Mouse (Mus musculus): Measurements from ENCODE around the gene Dusp8. TPM values are rescaled to one million over a fixed set of nuclear protein-coding genes. Genes with fewer than 3 reads are reported as not detected.

Gene Dusp8
- polyA plus RNA-seq, 1 experiment from 2014 or later, result 45.8 TPM

- WGBS, result under 1% methylated on average over 84 of the region's 89 CpGs
- peak overlapping the region; percentile 88 for H3K4me2 ChIP-seq
- peak; percentile 39 for ATAC-seq (ENCODE audit: low FRiP score)
- peak overlapping the region; percentile 90 for H3K4me3 ChIP-seq (replicated peaks)
- peak overlapping the region; percentile 94 for H3K9ac ChIP-seq
- H3K27me3 ChIP-seq, result peaks cover 26% of the 10 kb centered on the region
- peak overlapping the region; percentile 86 for H3K27ac ChIP-seq
- H3K4me1 ChIP-seq, result peaks cover 61% of the 10 kb centered on the region
- no peaks in the 10 kb centered on the region for H3K9me3 ChIP-seq
- H3K36me3 ChIP-seq (replicated peaks), result no peaks in the 10 kb centered on the region
These were observed 1.1 kb downstream of the Dusp8 start for GRCm38 (mm10) chr7:142094301-142095143.

DNA sequence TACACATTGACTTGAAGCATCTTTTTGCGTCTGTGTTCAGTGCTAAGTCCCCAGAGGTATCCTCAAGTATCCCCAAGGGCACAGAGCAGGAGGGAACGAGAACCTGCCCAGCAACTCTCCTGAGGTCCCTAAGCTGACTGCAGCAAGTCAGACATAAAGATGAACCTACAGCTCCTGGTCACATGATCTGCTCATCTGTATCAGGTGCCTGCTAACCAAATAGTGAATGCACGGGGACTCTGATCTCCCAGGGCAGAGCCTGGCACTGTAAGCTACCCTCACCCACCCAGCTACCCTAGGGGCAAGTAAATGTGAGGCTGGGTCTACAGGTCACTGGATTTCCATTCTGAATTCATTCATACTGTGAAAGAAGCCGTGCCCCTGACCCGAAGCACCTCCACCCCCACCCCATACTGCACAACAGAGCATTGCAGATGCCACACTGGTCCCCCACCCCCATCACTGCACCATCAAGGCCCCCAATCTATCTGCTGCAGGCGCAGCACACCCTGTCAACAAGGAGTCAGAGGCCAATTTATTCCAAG lies 1.9 kb downstream of the Dusp8 start:
- Histone ChIP-seq H3K4me1 (peaks cover 68% of the 10 kb centered on the region), H3K4me2 (peak overlapping the region; percentile 88), H3K9ac (peak overlapping the region; percentile 94), H3K27ac (peak overlapping the region; percentile 86), H3K27me3 (peaks cover 26% of the 10 kb centered on the region), H3K9me3 (no peaks in the 10 kb centered on the region), H3K4me3 (replicated peaks) (peak overlapping the region; percentile 90), H3K36me3 (replicated peaks) (no peaks in the 10 kb centered on the region)
- 22% methylated on average over 6 of the region's 6 CpGs for WGBS
- no peak for ATAC-seq (ENCODE audit: low FRiP score)

GRCm38 (mm10) chr7:142092991-142093390 lies 2.7 kb downstream of the Dusp8 start:
- 75% methylated on average over 1 of the region's 1 CpGs for WGBS
- H3K4me2 ChIP-seq, result peak overlapping the region; percentile 88
- H3K27me3 ChIP-seq, result peaks cover 26% of the 10 kb centered on the region
- H3K9me3 ChIP-seq, result no peaks in the 10 kb centered on the region
- peaks cover 3% of the 10 kb centered on the region; the same call in 1 of the 2 replicates for H3K36me3 ChIP-seq (replicated peaks)
- H3K4me3 ChIP-seq (replicated peaks), result peak overlapping the region; percentile 90
- H3K9ac ChIP-seq, result peak overlapping the region; percentile 94
- ATAC-seq (ENCODE audit: low FRiP score), result no peak
- H3K4me1 ChIP-seq, result peaks cover 76% of the 10 kb centered on the region
- peak overlapping the region; percentile 84; the same call in 1 of the 2 replicates for H3K27ac ChIP-seq

GRCm38 (mm10) chr7:142091848-142092247 lies 3.8 kb downstream of the Dusp8 start:
- peaks cover 18% of the 10 kb centered on the region for H3K27me3 ChIP-seq
- peak overlapping the region; percentile 94 for H3K9ac ChIP-seq
- H3K4me2 ChIP-seq, result peak overlapping the region; percentile 88
- no peak; the same call in 1 of the 2 replicates for ATAC-seq (ENCODE audit: low FRiP score)
- H3K36me3 ChIP-seq (replicated peaks), result peaks cover 15% of the 10 kb centered on the region
- WGBS, result 1% methylated on average over 4 of the region's 4 CpGs
- no peaks in the 10 kb centered on the region for H3K9me3 ChIP-seq
- peak overlapping the region; percentile 90 for H3K4me3 ChIP-seq (replicated peaks)
- peak overlapping the region; percentile 84 for H3K27ac ChIP-seq
- peaks cover 75% of the 10 kb centered on the region for H3K4me1 ChIP-seq

DNA sequence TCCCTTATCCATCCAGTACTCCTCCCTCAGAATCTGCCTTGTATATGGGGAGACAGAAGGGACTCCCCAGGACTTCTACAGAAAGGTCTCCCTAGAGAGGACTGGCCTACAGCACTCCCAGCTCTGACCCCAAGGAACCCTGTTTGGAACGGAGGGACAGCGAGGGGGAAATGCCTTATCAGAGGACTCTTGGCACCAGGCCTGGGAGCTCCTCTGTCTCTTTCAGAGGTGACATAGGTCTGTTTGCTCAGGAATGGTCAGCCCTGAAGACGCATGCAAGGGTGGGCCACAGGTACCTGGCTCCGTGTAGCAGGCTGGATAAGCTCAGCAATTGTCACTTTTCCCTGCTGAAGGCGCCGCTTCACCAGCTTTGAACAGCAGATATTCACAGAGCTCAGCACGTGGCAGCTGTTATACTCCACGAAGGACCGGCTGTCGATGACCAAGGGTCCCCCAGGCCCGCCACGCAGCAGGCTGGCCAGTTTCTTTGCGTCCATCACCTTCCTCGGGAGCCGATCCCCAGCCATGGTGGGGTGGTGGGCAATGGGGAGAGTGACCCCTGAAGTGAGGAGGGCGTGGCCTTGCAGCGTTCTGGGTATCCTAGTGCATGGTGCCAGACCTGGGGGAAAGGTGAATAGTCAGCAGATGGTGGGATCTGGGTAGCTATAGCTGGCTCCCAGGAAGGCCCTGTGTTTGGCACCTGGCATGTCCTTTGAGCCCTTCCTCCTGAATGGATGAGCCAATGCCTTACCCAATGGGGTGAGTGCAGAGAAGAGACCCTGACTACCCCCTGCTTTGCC lies 5.8 kb downstream of the Dusp8 start:
- WGBS, result 56% methylated on average over 17 of the region's 17 CpGs
- peaks cover 67% of the 10 kb centered on the region for H3K4me1 ChIP-seq
- H3K27ac ChIP-seq, result peak overlapping the region; percentile 84
- peaks cover 18% of the 10 kb centered on the region for H3K27me3 ChIP-seq
- H3K9me3 ChIP-seq, result no peaks in the 10 kb centered on the region
- H3K4me2 ChIP-seq, result peak overlapping the region; percentile 88
- no peak overlapping the region for H3K4me3 ChIP-seq (replicated peaks)
- peak overlapping the region; percentile 13 for H3K9ac ChIP-seq
- H3K36me3 ChIP-seq (replicated peaks), result peaks cover 35% of the 10 kb centered on the region
- no peak for ATAC-seq (ENCODE audit: low FRiP score)

- Histone ChIP-seq H3K4me2 (peak overlapping the region; percentile 26), H3K36me3 (replicated peaks) (peaks cover 44% of the 10 kb centered on the region), H3K4me3 (replicated peaks) (no peak overlapping the region), H3K4me1 (peaks cover 70% of the 10 kb centered on the region), H3K9me3 (no peaks in the 10 kb centered on the region), H3K9ac (peak overlapping the region; percentile 17; the same call in 1 of the 2 replicates), H3K27ac (peak overlapping the region; percentile 84), H3K27me3 (peaks cover 23% of the 10 kb centered on the region)
- 3% methylated on average over 5 of the region's 5 CpGs for WGBS
- ATAC-seq (ENCODE audit: low FRiP score), result peak; percentile 80
These were observed 6.8 kb downstream of the Dusp8 start for GRCm38 (mm10) chr7:142088886-142089285.

DNA sequence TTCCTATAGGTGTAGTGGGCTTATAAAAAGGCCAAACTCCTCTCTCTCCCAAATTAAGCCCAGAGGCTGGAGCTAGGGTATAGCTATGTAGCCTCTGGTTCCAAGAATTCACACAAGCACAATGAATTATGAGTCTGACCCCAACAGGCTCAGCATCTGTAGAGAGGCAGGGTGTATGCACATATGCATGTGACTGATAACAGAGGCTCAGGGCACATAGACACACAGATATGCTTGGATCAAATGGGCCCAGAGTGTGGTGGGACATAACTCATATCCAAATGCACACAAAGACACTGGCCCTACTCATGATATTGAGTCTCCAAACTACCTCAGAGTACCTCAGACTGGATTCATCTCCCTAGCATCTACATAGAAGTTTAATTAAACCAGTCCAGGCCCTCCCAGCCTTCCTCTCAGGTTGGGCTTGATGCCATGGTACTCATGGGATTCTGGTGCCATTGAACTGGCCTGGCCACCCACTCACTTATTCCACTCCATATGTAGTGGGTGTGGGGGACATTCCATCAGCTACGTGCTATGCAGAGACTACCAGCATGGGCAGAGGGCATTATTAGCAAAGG lies 8.5 kb downstream of the Dusp8 start:
- no peaks in the 10 kb centered on the region for H3K9me3 ChIP-seq
- peaks cover 59% of the 10 kb centered on the region for H3K4me1 ChIP-seq
- no peak for ATAC-seq (ENCODE audit: low FRiP score)
- H3K4me2 ChIP-seq, result no peak overlapping the region
- peaks cover 35% of the 10 kb centered on the region for H3K27me3 ChIP-seq
- no peak overlapping the region for H3K27ac ChIP-seq
- peaks cover 62% of the 10 kb centered on the region for H3K36me3 ChIP-seq (replicated peaks)
- 87% methylated on average over 1 of the region's 1 CpGs for WGBS
- no peak overlapping the region for H3K4me3 ChIP-seq (replicated peaks)
- no peak overlapping the region for H3K9ac ChIP-seq

GRCm38 (mm10) chr7:142086159-142086905 lies 9.3 kb downstream of the Dusp8 start:
- Histone ChIP-seq H3K27ac (no peak overlapping the region), H3K27me3 (peaks cover 43% of the 10 kb centered on the region), H3K9me3 (no peaks in the 10 kb centered on the region), H3K36me3 (replicated peaks) (peaks cover 67% of the 10 kb centered on the region), H3K4me2 (no peak overlapping the region), H3K4me1 (peaks cover 53% of the 10 kb centered on the region), H3K4me3 (replicated peaks) (no peak overlapping the region), H3K9ac (no peak overlapping the region)
- WGBS, result 91% methylated on average over 4 of the region's 4 CpGs
- no peak for ATAC-seq (ENCODE audit: low FRiP score)

GRCm38 (mm10) chr7:142084820-142085219 lies 10.8 kb downstream of the Dusp8 start:
- Histone ChIP-seq H3K27me3 (peaks cover 52% of the 10 kb centered on the region), H3K9me3 (no peaks in the 10 kb centered on the region), H3K4me1 (peaks cover 38% of the 10 kb centered on the region), H3K36me3 (replicated peaks) (peaks cover 79% of the 10 kb centered on the region), H3K4me3 (replicated peaks) (no peak overlapping the region), H3K4me2 (no peak overlapping the region), H3K9ac (no peak overlapping the region), H3K27ac (no peak overlapping the region)
- WGBS, result 61% methylated on average over 3 of the region's 3 CpGs
- ATAC-seq (ENCODE audit: low FRiP score), result no peak

- Histone ChIP-seq H3K27ac (no peak overlapping the region), H3K36me3 (replicated peaks) (peaks cover 83% of the 10 kb centered on the region), H3K4me3 (replicated peaks) (no peak overlapping the region), H3K4me2 (no peak overlapping the region), H3K4me1 (peaks cover 33% of the 10 kb centered on the region), H3K27me3 (peaks cover 52% of the 10 kb centered on the region), H3K9me3 (no peaks in the 10 kb centered on the region), H3K9ac (no peak overlapping the region)
- 42% methylated on average over 5 of the region's 5 CpGs for WGBS
- ATAC-seq (ENCODE audit: low FRiP score), result no peak
These were observed 11.2 kb downstream of the Dusp8 start for GRCm38 (mm10) chr7:142084395-142084794.

- H3K27ac ChIP-seq, result no peak overlapping the region
- 36% methylated on average over 12 of the region's 12 CpGs for WGBS
- peaks cover 27% of the 10 kb centered on the region for H3K4me1 ChIP-seq
- no peaks in the 10 kb centered on the region for H3K9me3 ChIP-seq
- no peak overlapping the region for H3K4me2 ChIP-seq
- peaks cover 52% of the 10 kb centered on the region for H3K27me3 ChIP-seq
- H3K36me3 ChIP-seq (replicated peaks), result peaks cover 87% of the 10 kb centered on the region
- no peak overlapping the region for H3K9ac ChIP-seq
- ATAC-seq (ENCODE audit: low FRiP score), result no peak
- H3K4me3 ChIP-seq (replicated peaks), result no peak overlapping the region
These were observed 11.9 kb downstream of the Dusp8 start for GRCm38 (mm10) chr7:142083588-142084317.

Data from forebrain, embryonic 12.5 days (tissue).